In genomic region chr11:110379661-110380309, GRCm38 (mm10) we compare ENCODE assay signal across 8 mouse cellular contexts. TPM values are rescaled to one million over a fixed set of nuclear protein-coding genes. Genes with fewer than 3 reads are reported as not detected.
DNase-seq lines count a peak whose midpoint lies in the region; ATAC-seq lines count a peak whose summit lies in the region.

No protein-coding gene starts in this region.

- peak overlapping the region; percentile 36; the same call in 1 of the 2 replicates for H3K9ac ChIP-seq in heart, embryonic 11.5 days (ENCODE audit: low read depth, low read length)
- H3K9ac ChIP-seq in kidney, embryonic 16.5 days (replicated peaks; ENCODE audit: low read length): peak overlapping the region; percentile 60
- peak overlapping the region; percentile 21; the same call in 1 of the 2 replicates for H3K9ac ChIP-seq in limb, embryonic 15.5 days
- peak overlapping the region; percentile 26; the same call in 1 of the 2 replicates for H3K9ac ChIP-seq in midbrain, embryonic 15.5 days
- peak overlapping the region; percentile 53 for H3K9ac ChIP-seq in stomach, embryonic 16.5 days (ENCODE audit: low read length)

- H3K9me3 ChIP-seq in heart, embryonic 11.5 days (replicated peaks; ENCODE audit: control insufficient read depth, low read length): no peaks in the 10 kb centered on the region
- H3K9me3 ChIP-seq in kidney, embryonic 16.5 days (ENCODE audit: low read length): no peaks in the 10 kb centered on the region
- H3K9me3 ChIP-seq in limb, embryonic 15.5 days: no peaks in the 10 kb centered on the region
- H3K9me3 ChIP-seq in midbrain, embryonic 15.5 days: no peaks in the 10 kb centered on the region
- H3K9me3 ChIP-seq in stomach, embryonic 16.5 days (replicated peaks; ENCODE audit: control insufficient read depth, low read length): no peaks in the 10 kb centered on the region

- 0 out of 2 replicates have a peak, but pooled peaks cover 2% of the 10 kb centered on the region for H3K4me1 ChIP-seq in heart, embryonic 11.5 days (ENCODE audit: control insufficient read depth, insufficient read depth, low read length)
- H3K4me1 ChIP-seq in kidney, embryonic 16.5 days (ENCODE audit: insufficient read depth, low read length): peaks cover 6% of the 10 kb centered on the region; the same call in 1 of the 2 replicates
- H3K4me1 ChIP-seq in limb, embryonic 15.5 days: peaks cover 13% of the 10 kb centered on the region
- peaks cover 11% of the 10 kb centered on the region for H3K4me1 ChIP-seq in midbrain, embryonic 15.5 days
- H3K4me1 ChIP-seq in stomach, embryonic 16.5 days (ENCODE audit: control insufficient read depth, insufficient read depth, low read length): no peaks in the 10 kb centered on the region

- ATAC-seq in erythroid progenitor cell, adult 5-6 weeks (replicated peaks; ENCODE audit: low FRiP score, poor library complexity, severe bottlenecking): peak; percentile 61; the same call in 1 of the 2 replicates
- ATAC-seq in heart, embryonic 11.5 days (replicated peaks; ENCODE audit: insufficient number of reproducible peaks, low FRiP score, low TSS enrichment): 0 out of 2 replicates have a peak, but pooled peaks have one; percentile 49
- ATAC-seq in kidney, embryonic 16.5 days (ENCODE audit: low FRiP score, low TSS enrichment): peak; percentile 95
- peak; percentile 55; the same call in 1 of the 2 replicates for ATAC-seq in limb, embryonic 15.5 days (ENCODE audit: insufficient number of reproducible peaks, low FRiP score, low TSS enrichment, low read depth)
- ATAC-seq in midbrain, embryonic 15.5 days (replicated peaks): no peak; the same call in 1 of the 2 replicates
- ATAC-seq in stomach, embryonic 16.5 days (ENCODE audit: insufficient read depth, low FRiP score): peak; percentile 96

- no peaks in the 10 kb centered on the region for H3K27me3 ChIP-seq in heart, embryonic 11.5 days (ENCODE audit: control insufficient read depth, insufficient read depth, low read length)
- H3K27me3 ChIP-seq in kidney, embryonic 16.5 days (ENCODE audit: insufficient read depth, low read length): no peaks in the 10 kb centered on the region
- no peaks in the 10 kb centered on the region for H3K27me3 ChIP-seq in limb, embryonic 15.5 days
- H3K27me3 ChIP-seq in midbrain, embryonic 15.5 days (replicated peaks): no peaks in the 10 kb centered on the region
- H3K27me3 ChIP-seq in stomach, embryonic 16.5 days (ENCODE audit: control insufficient read depth, insufficient read depth, low read length): no peaks in the 10 kb centered on the region

- 0 out of 2 replicates have a peak overlapping the region, but pooled peaks have one; percentile 32 for H3K27ac ChIP-seq in heart, embryonic 11.5 days (ENCODE audit: low read depth, low read length)
- peak overlapping the region; percentile 31 for H3K27ac ChIP-seq in kidney, embryonic 16.5 days (ENCODE audit: low read length)
- H3K27ac ChIP-seq in limb, embryonic 15.5 days: peak overlapping the region; percentile 75
- no peak overlapping the region for H3K27ac ChIP-seq in midbrain, embryonic 15.5 days
- H3K27ac ChIP-seq in stomach, embryonic 16.5 days (ENCODE audit: low read length): peak overlapping the region; percentile 88

- peak overlapping the region; percentile 82 for H3K4me2 ChIP-seq in heart, embryonic 11.5 days
- H3K4me2 ChIP-seq in kidney, embryonic 16.5 days (replicated peaks; ENCODE audit: low read depth, low read length): peak overlapping the region; percentile 71
- peak overlapping the region; percentile 80 for H3K4me2 ChIP-seq in limb, embryonic 15.5 days
- H3K4me2 ChIP-seq in midbrain, embryonic 15.5 days: peak overlapping the region; percentile 67
- H3K4me2 ChIP-seq in stomach, embryonic 16.5 days (ENCODE audit: low read depth, low read length): peak overlapping the region; percentile 57

- H3K4me3 ChIP-seq in heart, embryonic 11.5 days (ENCODE audit: low read depth, low read length): peak overlapping the region; percentile 35
- peak overlapping the region; percentile 44 for H3K4me3 ChIP-seq in kidney, embryonic 16.5 days (ENCODE audit: low read length)
- H3K4me3 ChIP-seq in limb, embryonic 15.5 days: peak overlapping the region; percentile 39
- H3K4me3 ChIP-seq in midbrain, embryonic 15.5 days: peak overlapping the region; percentile 33
- peak overlapping the region; percentile 35 for H3K4me3 ChIP-seq in stomach, embryonic 16.5 days (replicated peaks; ENCODE audit: low read length)

- H3K36me3 ChIP-seq in heart, embryonic 11.5 days (ENCODE audit: control insufficient read depth, insufficient read depth, low read length): no peaks in the 10 kb centered on the region
- H3K36me3 ChIP-seq in kidney, embryonic 16.5 days (ENCODE audit: insufficient read depth, low read length): no peaks in the 10 kb centered on the region
- no peaks in the 10 kb centered on the region for H3K36me3 ChIP-seq in limb, embryonic 15.5 days
- no peaks in the 10 kb centered on the region for H3K36me3 ChIP-seq in midbrain, embryonic 15.5 days (replicated peaks)
- H3K36me3 ChIP-seq in stomach, embryonic 16.5 days (ENCODE audit: control insufficient read depth, insufficient read depth, low read length): no peaks in the 10 kb centered on the region

- WGBS in heart, embryonic 11.5 days (ENCODE audit: insufficient replicate concordance): 10% methylated on average over 20 of the region's 20 CpGs
- WGBS in kidney, embryonic 16.5 days: 6% methylated on average over 20 of the region's 20 CpGs
- WGBS in limb, embryonic 15.5 days: 4% methylated on average over 20 of the region's 20 CpGs
- WGBS in midbrain, embryonic 15.5 days: 13% methylated on average over 20 of the region's 20 CpGs
- WGBS in stomach, embryonic 16.5 days: 5% methylated on average over 20 of the region's 20 CpGs

- peak; percentile 37 to 41 for DNase-seq in cerebellum, adult 18-20 months
- no peak for DNase-seq in cerebellum, adult 9-11 months

RNA-seq across cellular contexts. Expression of gene Map2k6, which starts 19.1 kb away (rescaled TPM):
- total RNA-seq in erythroid progenitor cell, adult 5-6 weeks (2015; ENCODE audit: low replicate concordance): 4.2 and 4.7 TPM in 2 replicates
- 0.77 TPM in 1 of 2 replicates, not detected in the other for total RNA-seq in erythroid progenitor cell, adult 5-6 weeks (2017; ENCODE audit: low replicate concordance)
- 16.7 and 17.5 TPM in 2 replicates for polyA plus RNA-seq in heart, embryonic 11.5 days (2014; fragmentation: Nextera tagmentation; extraction: Ambion mirVana)
- 23.2 and 23.8 TPM in 2 replicates for polyA plus RNA-seq in kidney, embryonic 16.5 days (2015; fragmentation: Nextera tagmentation; extraction: Ambion mirVana)
- polyA plus RNA-seq in limb, embryonic 15.5 days (2015; fragmentation: Nextera tagmentation; extraction: Ambion mirVana): 21.1 and 21.9 TPM in 2 replicates
- 23.9 and 24.0 TPM in 2 replicates for polyA plus RNA-seq in midbrain, embryonic 15.5 days (2015; fragmentation: Nextera tagmentation; extraction: Ambion mirVana)
- 16.9 and 17.6 TPM in 2 replicates for polyA plus RNA-seq in stomach, embryonic 16.5 days (2015; fragmentation: Nextera tagmentation; extraction: Ambion mirVana)

RNA-seq across cellular contexts. Expression of gene Abca5, which starts 42.3 kb away (rescaled TPM):
- not detected in 2 replicates for total RNA-seq in erythroid progenitor cell, adult 5-6 weeks (2015; ENCODE audit: low replicate concordance)
- 0.13 TPM in 1 of 2 replicates, not detected in the other for total RNA-seq in erythroid progenitor cell, adult 5-6 weeks (2017; ENCODE audit: low replicate concordance)
- polyA plus RNA-seq in heart, embryonic 11.5 days (2014; fragmentation: Nextera tagmentation; extraction: Ambion mirVana): 2.2 and 2.5 TPM in 2 replicates
- 3.3 and 3.5 TPM in 2 replicates for polyA plus RNA-seq in kidney, embryonic 16.5 days (2015; fragmentation: Nextera tagmentation; extraction: Ambion mirVana)
- polyA plus RNA-seq in limb, embryonic 15.5 days (2015; fragmentation: Nextera tagmentation; extraction: Ambion mirVana): 6.1 and 7.9 TPM in 2 replicates
- 9.4 and 9.6 TPM in 2 replicates for polyA plus RNA-seq in midbrain, embryonic 15.5 days (2015; fragmentation: Nextera tagmentation; extraction: Ambion mirVana)
- 3.8 and 4.3 TPM in 2 replicates for polyA plus RNA-seq in stomach, embryonic 16.5 days (2015; fragmentation: Nextera tagmentation; extraction: Ambion mirVana)
